Mouse (Mus musculus) myocyte (in vitro differentiated cells): Measurements from ENCODE around the gene Bach2.

ENCODE experiments used
- MAX ChIP-seq: IDR thresholded peaks from one replicate; pipeline ENCODE4 v1.6.1; 2011; ENCODE audit warnings: low read depth, mild to moderate bottlenecking, control low read depth
- MYOD1 ChIP-seq, 3 experiments: IDR thresholded peaks; one replicate each; pipeline ENCODE4 v1.6.1; 2011; ENCODE audit warnings: control low read depth in 2 of 3, low read depth in 2 of 3, mild to moderate bottlenecking in 2 of 3, moderate library complexity in 1 of 3; ENCODE audit not compliant: insufficient read length in 2 of 3, control insufficient read depth in 1 of 3
- MYOG ChIP-seq, 3 experiments: IDR thresholded peaks; one replicate each; pipeline ENCODE4 v1.6.1; 2011; ENCODE audit warnings: control low read depth in 2 of 3, low read depth in 2 of 3, mild to moderate bottlenecking in 2 of 3; ENCODE audit not compliant: insufficient read length in 2 of 3, control insufficient read depth in 1 of 3, insufficient read depth in 1 of 3
- POLR2A ChIP-seq: IDR thresholded peaks from one replicate; pipeline ENCODE4 v1.6.1; 2011; ENCODE audit warnings: low read depth, mild to moderate bottlenecking, control low read depth, moderate library complexity; ENCODE audit not compliant: insufficient read length
- TCF12 ChIP-seq: IDR thresholded peaks from one replicate; pipeline ENCODE4 v1.6.1; 2011; ENCODE audit warnings: mild to moderate bottlenecking, control low read depth; ENCODE audit not compliant: poor library complexity, insufficient read depth, severe bottlenecking
- USF1 ChIP-seq: IDR thresholded peaks from one replicate; pipeline ENCODE4 v1.6.1; 2011; ENCODE audit warnings: low read depth, mild to moderate bottlenecking, control low read depth, moderate library complexity

DNA sequence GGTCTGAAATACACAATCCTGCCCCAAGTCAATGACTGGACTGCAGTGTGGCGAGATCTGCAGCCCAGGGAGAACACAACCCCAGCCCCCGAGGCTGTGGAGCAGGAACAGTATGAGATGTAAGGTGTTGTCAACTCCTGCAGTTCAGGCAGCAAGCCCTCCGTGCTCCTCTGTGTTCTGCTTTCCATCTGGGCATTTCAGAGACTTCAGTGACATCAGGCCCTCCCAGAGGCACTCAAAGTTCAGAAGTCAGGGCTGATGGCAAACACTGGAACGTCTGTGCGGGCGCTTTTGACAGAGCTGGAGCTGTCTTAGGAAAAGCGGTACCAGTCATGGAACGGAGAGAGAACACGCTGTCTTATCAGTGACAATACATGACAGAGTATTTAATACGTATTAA is 4.9 kb downstream of the Bach2 start:
- TF ChIP-seq MYOD1 (IDR thresholded peaks at IDR 0.05; ENCODE audit: control insufficient read depth in 1 of 3, insufficient read length in 2 of 3, low read depth in 2 of 3), result no peak
- TF ChIP-seq POLR2A, result no peak
- no peak for TF ChIP-seq USF1
- no peak for TF ChIP-seq MAX
- TF ChIP-seq MYOG (IDR thresholded peaks at IDR 0.05; ENCODE audit: control insufficient read depth in 1 of 3, insufficient read depth in 1 of 3, insufficient read length in 2 of 3, low read depth in 2 of 3), result no peak
- TF ChIP-seq TCF12, result no peak
